Mouse (Mus musculus) activated CD4-positive, CD25-positive, alpha-beta regulatory T cell, adult 4 months (primary cell): Measurements from ENCODE around the gene Gm45713. TPM values are rescaled to one million over a fixed set of nuclear protein-coding genes. Genes with fewer than 3 reads are reported as not detected.
"Not testable (repeated sequence)": the region's sequence is repeated elsewhere in the genome, so short reads cannot be mapped to it uniquely, and the experiment has no call there.

ENCODE experiments used
- ATAC-seq: one replicate; pipeline ENCODE4 v1.8.0; 2017
- polyA plus RNA-seq, 2 experiments: library from polyadenylated mRNA; unstranded; fragments of 100-300 nt; shearing (Covaris generic); gene quantifications; one replicate each; pipeline ENCODE4 v1.2.1; 2017

The Gm45713 gene
- polyA plus RNA-seq, 2 experiments from 2014 or later: not detected

DNA sequence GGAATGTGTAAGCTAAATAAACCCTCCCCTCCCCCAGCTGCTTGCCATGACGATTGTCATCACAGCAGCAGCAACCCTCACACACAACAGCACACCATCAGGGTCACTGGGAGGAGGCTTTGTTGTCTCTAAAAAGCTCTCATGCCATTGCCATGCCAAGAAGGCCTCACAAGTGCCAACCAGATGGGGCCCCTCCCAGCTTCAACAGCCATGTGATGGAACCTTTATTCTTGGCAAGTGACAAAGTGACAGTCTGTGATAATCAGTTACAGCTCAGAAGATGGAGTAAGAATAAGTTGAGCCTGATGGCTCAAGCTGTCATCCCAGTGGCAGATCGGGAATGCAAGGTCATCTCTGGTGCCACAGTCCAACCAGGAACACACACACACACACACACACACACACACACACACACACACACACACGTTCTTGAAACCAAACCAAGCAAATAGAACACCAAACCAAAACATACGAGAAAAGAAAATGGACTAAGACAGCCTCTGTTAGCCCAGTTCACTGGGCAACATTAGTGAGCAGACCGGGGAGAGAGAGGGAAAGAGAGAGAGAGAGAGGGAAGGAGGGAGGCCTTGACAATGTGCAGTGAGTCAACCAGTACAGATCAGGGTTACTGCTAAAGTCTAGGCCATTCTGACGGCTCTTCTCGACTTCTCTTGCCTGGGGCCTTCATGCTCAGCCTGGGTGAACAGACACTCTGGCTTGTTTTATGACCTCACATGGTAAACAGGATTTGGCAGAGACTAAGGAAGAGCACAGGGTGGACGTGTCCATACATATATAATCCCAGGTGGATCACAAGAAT is 4.1 kb upstream of the Gm45713 start:
- ATAC-seq: no peak

DNA sequence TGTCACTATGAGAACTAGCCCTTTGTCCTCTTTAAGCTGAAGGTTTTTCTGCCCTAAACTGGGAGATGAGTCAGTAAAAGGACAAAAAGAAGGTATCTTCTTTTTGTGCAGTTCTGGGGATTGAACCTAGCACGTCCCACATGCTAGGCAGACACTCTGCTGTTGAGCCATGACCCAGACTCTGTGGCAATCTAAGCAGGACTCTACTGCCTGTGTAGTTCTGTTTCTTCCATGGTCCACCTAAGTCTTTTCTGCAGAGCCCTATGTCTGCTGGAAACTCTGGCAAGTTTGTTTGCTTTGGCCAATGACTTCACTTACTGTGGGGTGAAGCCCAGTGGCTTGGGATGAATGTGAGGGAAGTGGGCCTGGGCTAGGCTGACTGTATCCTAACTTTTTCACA is 2.4 kb upstream of the Gm45713 start:
- no peak for ATAC-seq

DNA sequence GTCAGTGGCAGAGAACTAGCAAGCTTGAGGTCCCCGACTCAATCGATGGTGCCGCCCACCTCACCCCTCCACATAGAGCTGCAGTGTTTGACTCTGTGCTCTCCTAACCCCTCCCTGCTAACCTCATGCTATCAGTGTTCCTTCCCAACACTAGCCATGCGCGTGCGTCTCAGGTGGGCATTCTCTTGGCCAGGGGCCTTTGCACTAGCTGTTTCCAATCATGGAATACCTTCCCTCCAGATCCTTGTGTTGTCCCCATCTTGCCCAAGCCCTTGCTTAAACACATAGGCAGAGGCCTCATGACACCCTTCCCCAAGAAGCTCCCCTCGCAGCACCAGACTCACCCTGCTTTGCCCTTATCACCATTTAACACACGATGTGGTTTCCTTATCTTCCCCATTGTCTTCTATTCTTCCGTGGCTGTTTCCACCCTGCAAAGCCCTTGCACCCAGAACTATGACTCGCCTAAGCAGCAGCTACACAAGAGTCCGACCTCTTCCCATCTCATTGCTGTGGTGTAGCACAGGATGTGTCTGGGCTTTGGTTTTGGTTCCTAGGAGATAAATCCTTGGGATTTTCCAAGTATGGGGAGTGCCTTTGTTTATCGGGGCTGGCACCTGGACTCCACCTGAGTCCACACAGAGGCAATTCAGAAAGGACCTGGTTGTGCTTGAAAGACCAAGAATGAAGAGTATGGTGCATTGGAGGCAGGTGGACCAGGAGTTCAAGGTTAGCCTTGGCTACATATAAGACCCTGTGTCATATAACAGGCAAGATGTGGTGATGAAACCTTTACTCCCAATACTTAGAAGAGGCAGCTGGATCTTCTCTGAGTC is 1.4 kb upstream of the Gm45713 start:
- peak; percentile 12 for ATAC-seq

DNA sequence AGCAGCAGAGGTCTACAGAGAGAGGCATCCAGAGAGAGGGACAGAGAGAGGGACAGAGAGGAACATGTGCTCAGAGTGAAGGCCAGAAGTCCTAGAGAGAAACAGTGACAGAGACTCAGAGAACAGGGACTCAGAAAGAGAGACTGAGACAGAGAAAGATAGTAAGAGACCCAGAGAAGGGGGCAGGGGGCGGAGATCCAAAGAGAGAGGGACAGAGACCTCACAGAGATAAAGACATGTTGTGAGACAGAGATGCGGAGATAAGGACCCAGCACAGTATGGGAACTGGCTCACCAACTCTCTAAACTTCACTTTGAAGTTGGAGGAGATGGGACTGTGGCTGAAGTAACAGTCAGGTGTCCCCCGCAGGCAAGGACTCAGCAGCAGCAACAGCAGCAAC is 661 bp downstream of the Gm45713 start:
- ATAC-seq: no peak

DNA sequence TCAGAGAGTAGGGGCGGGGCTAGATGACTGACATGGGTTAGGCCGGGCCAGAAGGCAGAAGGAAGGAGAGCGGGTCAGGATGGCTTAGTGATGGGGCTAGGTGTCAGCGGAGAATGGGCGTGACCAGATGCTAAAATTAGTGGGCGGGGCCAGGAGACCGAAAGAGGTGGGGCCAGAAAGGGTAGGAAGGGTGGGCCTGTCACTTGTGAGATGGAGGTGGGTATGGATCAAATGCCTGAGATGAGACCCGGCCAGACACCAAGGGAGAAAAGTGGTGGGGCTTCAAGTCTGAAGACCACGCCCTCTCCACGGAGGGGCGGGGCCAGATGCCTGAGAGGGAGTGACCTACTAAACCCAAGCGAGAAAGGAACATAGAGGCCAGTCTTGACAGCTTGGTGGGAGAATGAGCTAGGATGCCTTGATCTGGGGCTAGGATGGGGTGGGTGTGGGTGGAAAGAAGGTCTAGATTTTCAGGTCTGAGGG is 1.4 kb downstream of the Gm45713 start:
- ATAC-seq: no peak

DNA sequence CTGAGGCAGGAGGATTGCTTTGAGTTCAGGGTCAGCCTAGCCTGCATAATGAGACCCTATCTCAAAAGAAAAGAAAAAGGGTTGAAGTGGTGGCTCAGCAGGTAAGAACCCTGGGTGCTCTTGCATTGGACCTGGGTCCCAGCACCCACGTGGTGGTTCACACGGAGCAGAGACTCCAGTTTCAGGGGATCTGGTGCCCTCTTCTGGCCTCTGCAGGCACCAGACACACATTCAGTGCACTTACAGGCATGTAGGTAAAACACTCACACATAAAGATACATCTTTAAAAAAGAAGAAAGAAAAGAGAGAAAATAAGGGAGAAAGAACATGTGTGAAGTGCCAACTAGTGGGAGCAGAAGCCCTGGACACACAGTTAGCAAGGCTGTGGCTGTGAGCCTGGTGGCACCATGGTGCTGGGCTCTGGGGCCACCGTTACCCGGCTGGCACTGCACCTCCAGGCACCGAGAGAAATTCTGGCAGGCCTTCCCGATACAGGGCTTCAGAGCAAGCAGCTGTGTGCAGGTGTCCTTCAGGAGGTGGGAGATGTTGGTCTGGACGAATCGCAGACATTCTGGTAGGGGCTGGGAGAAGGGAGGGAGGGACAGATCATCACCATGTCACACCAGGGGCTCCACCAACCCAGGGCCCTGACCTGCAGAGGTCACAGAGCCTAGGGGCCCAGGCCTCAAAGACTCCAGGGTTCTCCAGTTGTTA is 2.4 kb downstream of the Gm45713 start:
- ATAC-seq: no peak

DNA sequence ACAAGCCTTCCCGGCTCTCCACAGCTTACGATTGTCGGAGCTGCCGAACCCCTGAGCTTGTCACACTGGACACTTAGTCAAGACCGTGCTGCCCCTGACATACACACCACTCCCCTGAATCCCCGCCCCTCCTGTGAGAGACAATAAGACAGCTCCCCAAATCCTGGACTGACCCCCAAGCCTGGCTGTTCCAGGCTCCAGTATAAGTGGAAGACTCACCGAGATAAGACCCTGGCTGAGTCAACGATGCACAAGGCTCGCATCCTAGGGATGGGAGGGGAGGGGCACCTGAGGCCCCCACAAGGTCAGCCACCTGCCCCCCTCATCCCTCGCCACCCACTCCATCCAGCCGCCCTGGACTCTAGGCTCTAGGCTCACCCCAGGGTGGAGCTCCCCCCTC is 4.2 kb downstream of the Gm45713 start:
- ATAC-seq: no peak

DNA sequence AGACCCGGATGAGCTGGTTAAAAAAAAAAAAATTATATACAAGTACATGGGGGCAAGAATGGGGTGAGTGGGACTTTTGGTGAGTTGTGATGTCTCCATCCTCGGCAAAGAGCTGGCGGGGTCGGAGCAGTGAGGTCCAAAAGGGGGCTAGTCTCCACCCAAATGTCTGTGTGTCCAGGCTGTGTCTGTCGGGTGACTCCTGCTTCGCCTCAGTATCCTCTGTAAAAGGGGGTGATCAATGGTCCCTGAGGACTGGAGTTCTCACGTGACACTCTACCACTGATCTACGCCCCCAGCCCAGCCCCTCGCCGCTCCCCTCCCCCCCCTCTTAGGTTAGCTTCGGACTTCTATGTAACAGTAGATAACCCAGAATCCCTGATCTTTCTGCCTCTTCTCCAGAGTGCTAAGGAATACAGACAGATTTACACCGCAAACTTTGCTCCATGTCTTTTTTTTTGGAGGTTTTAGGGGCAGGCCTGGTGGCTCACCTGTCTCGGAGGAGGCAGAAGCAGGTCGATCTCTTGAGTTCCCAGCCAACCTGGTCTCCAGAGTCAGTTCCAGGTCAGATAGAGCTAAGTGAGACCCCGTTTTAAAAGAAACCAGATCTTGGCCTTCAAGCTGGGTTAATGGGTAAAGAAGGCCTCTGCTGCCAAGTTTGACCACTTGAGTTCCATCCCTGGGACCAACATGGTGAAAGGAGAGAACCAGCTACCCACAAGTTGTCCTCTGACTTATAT is 6.1 kb downstream of the Gm45713 start:
- no peak for ATAC-seq

DNA sequence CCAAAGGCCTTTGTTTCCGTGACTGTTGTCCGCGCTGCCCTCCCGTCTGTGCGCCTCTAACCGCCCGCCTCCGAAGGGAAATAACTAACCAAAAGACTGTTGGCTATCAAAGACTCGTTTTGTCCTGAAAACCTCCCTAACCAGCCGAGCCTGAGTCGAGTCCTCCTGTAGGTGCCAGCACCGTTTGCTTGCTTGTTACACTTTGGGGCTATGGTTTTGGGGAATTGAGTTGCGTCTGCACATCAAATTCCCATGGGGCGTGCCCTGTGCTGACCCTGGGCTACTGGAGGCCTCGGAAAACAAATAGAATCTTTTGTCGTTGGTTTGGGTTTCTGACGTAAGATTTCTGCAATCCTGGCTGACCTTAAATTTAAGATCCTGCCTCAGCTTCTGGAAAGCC is 6.7 kb downstream of the Gm45713 start:
- ATAC-seq: no peak

DNA sequence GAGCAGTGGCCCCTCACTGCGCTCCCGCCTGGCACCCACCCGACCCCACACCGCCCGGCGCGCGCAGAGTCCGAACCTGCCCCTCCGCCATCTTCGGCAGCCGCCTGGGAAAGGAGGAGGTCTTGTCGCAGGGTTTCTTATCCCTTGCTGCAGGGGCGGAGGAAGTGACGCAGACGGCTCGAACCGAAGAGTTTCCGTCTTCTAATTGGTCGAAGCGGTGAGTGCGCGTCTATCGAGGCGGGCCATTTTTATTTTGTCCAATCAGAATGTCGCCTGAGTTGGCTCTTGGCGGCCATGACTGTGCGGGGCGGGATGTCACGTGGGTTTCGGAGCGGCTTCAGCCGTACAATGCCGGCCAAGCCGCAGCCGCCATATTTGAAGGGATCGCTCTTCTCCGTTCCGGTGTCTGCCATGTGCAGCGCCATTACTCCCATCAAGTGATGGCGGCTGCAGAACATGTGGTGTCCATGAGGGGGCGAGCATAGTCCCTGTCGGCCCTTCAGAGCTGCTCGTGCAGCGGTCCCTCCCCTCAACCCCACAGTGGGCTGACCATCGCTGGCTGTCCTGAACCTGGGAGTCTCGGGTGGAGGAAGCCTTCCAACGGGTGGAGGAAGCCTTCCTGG is 7.3 kb downstream of the Gm45713 start, which contains the start of gene Rpl13a:
Gene Rpl13a (minus strand): TSS at position 138 of the 623 bp plus-strand sequence.
- ATAC-seq: peak; percentile 81

DNA sequence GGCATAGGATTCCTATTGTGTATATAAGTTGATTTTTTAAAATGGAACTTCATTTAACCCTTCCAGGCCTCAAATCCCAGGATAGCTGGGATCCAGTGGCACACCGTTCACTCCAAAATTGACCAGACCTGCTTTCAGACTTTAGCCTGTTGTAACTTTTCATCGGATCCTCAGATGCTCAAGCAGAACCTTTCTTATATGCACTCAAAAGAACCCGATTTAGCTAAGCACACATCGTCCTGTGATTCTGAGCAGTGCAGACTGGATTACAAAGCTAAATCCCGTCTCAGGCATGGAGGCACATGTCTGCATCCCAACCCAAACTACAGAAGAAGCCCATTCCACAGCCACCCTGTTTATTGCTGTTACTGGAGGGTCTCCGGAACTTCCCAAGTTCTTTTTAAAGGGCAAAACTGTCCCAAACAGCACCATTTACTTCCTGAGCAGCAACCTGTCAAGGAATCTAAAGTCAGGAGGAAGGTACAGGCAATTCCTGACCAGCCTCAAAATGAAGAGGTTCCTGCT is 8.3 kb downstream of the Gm45713 start:
- ATAC-seq: no peak

DNA sequence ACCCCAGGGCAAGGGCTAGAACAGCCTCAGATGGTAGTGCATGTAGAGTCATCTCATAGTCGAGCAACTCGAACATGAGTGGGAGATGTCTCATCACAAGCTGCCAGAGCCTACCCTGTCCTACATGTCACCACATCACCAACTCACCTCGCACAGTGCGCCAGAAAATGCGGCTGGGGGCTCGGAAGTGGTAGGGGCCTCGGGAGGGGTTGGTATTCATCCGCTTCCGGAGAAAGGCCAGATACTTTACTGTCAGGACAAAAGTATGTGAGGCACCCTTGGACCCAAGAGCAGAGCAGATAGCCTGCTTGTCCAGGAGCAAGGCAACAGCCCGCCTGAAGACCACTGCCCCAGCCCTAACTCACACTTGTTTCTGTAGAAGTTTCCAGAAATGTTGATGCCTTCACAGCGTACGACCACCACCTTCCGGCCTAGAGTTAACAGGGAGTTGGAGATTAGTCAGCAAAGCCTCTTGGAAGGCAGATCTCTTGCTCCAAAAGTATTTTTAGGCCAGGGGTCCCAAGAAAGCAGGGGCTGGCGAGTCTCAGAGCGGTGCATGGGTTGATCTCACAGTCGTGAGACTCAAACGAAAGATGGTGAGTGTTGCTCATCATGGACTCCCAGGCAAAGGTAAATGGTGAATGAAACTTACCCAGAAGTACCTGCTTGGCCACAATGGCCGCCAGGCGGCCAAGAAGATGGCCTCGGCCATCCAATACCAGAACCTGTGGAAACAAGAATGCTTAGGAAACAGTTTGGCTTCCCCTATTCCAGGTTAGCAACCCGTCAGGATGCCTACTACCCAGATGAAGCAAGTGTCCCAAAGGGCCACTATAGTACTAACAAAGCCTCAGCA is 9.0 kb downstream of the Gm45713 start:
- ATAC-seq: no peak

DNA sequence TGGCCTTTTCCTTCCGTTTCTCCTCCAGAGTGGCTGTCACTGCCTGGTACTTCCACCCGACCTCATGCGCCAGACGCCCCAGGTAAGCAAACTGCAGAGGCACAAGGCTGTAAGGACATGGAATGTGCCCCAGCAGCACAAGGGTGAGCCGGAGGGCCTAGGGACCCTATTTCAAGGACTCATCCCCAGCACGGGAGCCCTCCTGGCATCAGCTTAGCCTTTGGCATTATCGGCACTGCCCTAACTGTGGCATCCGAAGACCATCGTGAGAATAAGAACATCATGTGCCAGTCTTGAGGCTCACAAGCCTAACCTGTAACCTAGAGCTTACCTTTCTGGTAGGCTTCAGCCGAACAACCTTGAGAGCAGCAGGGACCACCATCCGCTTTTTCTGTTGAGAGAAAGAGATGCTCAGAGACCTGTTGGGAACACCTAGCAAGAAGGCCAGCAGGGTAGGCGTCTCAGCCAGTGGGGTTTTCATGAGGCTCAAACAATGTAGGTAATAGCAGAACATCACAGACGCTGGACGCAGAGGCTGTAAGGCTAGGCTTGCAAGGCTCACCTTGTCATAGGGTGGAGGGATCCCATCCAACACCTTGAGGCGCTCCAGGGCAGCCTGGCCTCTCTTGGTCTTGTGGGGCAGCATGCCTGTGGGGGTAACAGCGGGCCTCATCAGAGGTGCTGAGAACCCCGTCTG is 9.7 kb downstream of the Gm45713 start:
- ATAC-seq: no peak

DNA sequence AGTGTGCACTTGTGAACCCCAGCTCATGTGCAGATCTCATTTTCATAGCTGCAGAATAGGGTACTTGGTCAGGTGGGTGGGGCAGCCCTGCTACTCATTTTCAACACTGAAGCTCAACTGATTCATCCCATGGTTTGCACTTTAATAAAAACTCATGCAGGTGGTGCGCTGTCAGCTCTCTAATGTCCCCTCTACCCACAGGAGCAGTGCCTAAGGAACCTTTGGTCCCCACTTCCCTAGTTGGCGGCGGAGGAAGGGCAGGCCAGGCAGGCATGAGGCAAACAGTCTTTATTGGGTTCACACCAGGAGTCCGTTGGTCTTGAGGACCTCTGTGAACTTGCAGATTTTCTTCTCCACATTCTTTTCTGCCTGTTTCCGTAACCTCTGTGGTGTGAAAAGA is 10.4 kb downstream of the Gm45713 start:
- ATAC-seq: not testable (repeated sequence)

DNA sequence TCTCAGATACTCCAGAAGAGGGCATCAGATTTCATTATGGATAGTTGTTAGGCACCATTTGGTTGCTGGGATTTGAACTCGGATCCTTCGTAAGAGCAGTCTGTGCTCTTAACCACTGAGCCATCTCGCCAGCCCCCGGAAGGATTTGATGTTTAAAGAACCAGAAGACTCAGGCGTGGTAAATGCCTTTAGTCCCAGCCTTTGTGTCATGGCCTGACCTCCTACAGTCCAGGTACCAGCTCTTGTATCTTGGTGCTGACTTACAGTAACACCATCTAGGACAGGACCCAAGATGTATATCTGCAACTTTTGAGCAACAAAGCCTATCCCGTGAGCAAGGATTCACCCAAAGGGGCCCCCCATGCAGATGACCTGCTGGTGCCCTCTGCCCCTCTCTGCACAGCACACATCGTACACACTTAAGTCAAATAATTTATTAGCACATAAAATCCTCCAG is 10.9 kb downstream of the Gm45713 start:
- no peak for ATAC-seq

DNA sequence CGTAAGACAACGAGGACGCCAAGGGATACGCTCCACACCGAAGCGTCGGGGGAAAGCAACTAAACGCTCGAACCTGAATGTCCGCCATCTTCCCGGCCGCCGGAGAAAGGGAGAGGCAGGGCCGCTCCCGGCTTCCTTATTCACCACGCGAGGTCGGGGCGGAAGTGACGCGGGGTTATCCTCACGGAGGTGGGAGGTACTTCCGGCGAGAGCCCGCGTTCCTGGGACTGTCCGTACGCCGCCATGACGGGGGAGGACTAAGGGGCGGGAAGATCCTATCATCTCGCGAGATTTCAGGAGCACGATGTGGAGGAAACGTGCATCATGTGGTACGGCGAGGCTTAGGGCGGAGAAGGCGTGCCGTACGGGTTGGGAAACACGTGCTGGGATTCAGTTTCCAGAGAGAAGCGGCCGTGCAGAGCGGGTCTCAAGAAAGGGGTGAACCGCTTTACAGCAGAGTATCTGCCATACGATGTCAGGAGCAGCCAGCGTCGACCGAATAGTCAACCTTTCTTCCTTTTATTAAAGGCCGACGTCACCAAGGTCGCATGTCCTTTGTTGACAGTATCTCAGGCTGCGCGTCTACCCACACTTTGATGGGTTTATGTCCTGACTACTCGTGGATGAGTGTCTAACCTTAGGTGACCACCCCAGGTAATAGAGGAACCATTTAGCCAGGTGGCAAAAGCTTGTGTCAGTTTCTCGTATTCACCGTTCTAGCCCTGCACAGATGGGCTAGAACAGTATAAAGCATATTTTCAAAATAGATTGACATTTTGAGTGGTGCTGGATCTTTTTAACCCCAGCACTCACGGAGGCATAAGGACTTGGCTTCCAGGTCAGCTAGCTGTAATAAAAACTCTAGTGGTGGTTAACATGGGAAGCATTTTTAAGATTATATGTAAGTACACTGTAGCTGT is 11.5 kb downstream of the Gm45713 start, which contains the start of gene Rps11:
Gene Rps11 (minus strand): TSS at position 216 of the 920 bp plus-strand sequence.
- ATAC-seq: peak; percentile 43

DNA sequence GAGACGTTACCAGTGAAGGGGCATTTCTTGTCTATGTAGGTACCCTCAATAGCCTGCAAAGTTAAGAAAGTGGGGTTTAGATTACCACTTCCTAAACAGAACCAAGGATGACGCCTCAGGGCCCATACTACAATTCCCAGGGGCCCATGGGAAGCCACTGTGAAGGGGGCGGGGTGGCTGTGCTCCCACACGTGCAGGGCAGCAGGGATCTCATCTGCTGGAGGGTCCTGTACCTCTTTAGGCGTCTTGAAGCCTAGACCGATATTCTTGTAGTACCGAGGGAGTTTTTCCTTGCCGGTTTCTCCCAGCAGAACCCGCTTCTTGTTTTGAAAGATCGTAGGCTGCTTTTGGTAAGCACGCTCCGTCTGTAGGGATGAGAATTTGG is 12.9 kb downstream of the Gm45713 start:
- ATAC-seq: no peak

DNA sequence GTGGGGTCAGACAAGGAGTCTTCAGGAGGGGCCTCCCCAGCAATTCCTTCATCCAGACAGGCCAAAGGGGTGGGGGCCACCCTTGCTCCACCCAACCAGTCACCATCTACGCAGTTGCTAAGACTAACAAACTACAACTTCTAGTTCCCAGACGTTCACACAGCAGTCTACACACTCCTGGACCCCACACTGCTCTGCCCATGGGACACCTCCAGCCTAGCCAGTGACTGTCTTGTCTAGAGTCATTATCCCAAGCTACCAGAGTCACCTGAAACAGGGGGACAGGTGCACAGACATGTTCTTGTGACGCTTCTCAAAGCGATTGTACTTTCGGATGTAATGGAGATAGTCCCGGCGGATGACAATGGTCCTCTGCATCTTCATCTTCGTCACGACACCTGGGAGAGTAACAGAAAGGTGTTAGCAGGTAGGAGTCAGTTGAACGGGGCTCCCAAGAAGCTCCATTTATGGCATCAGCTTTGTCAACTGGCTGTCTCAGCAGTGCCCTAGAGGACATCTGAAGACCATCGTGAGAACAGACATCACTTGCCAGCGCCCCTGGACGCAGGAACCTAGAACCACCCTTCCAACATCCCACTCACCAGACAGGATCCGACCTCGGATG is 13.4 kb downstream of the Gm45713 start:
- no peak for ATAC-seq
